Mouse (Mus musculus): ENCODE results near the gene Gm20388. TPM values are rescaled to one million over a fixed set of nuclear protein-coding genes. Genes with fewer than 3 reads are reported as not detected.

Gm20388 gene
- total RNA-seq, 2 experiments from 2014 or later = 10.7 TPM; not detected in 1

DNA sequence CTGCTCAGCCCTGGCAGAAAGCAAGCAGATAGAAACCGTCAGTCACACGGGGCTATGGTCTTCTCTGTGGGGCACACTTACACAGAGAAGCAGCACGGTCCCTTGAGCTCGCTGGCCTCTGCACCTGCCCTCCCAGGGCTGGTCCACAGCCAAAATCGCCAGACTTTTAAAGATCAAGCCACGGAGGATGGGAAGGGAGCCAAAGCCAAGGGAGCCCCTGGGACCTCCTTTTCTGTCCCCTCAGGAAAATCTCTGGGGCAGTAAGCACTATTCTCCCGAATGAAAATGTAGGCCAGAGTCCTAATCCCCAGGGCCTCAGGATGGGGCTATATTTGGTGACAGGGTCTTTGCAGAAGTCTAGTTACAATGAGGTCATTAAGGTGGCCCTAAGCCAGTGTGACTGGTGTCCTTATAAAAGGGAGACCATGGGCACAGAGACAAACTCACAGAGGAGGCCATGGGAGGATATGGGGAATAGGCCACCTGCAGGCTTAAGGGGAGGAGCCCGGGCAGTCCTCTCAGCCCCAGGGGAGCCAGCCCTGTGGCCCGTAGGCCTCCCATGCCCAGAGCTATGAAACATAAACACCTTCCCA is 4374.4 kb downstream of the Gm20388 start:
- no peak for DNase-seq (ENCODE audit: low spot score in 2 of 2)

DNA sequence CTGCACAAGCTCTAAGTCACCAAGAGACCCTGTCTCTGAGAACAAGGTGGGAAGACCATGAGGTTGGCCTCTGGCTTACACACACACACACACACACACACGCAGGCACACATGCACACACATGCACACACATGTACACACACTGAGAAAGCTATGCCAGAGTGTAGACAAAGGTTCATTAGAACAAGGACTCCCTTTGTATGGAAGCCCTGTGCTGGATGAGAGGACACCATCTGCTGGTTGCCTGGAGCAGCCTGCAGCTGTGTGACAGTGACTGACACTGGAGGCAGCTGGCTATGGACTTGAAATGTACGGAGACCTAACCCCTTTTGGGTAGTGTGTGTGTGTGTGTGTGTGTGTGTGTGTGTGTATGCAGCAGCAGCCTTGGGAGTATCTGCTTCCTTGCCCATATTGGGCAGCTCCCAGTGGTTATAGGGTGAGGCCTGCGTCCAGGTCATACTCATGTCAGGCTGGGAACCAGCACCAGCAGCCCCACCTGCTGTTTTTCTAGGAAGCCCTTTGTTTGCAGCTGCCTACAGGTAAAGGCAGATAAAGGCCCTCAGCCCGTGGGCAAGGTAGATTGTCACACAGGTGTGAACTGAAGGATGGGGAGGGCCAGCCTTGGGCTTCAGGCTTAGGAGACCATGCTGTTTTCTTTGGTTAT is 4376.0 kb downstream of the Gm20388 start:
- no peak for DNase-seq (ENCODE audit: low spot score in 2 of 2)

GRCm38 (mm10) chr8:124288215-124288864 is 4377.7 kb downstream of the Gm20388 start:
- no peak for DNase-seq (ENCODE audit: low spot score in 2 of 2)

GRCm38 (mm10) chr8:124289481-124290050 is 4378.9 kb downstream of the Gm20388 start:
- DNase-seq (ENCODE audit: low spot score in 2 of 2) = no peak

- DNase-seq (ENCODE audit: low spot score in 2 of 2) = no peak
Measured at GRCm38 (mm10) chr8:124290911-124291691, 4380.5 kb downstream of the Gm20388 start.

DNA sequence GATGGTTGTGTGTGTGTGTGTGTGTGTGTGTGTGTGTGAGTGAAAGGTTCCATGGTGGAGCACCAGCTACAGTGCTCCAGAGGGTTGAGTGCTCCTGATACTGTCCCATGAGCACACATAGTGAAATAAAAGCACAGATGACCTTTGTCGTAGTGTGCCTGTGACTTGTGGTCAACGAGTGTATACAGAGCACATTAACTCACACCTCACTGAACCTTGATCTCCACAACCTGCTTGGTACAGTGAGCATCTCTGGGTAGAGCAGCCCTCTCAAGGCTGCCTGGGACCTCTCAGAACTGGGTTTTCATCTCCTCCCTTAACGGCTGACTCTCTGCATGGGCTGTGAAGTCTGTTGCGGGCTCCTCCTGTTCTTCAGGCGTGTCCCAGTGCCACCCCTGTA is 4381.1 kb downstream of the Gm20388 start:
- DNase-seq (ENCODE audit: low spot score in 2 of 2) = no peak

GRCm38 (mm10) chr8:124292965-124293364 is 4382.3 kb downstream of the Gm20388 start:
- no peak for DNase-seq (ENCODE audit: low spot score in 2 of 2)

DNA sequence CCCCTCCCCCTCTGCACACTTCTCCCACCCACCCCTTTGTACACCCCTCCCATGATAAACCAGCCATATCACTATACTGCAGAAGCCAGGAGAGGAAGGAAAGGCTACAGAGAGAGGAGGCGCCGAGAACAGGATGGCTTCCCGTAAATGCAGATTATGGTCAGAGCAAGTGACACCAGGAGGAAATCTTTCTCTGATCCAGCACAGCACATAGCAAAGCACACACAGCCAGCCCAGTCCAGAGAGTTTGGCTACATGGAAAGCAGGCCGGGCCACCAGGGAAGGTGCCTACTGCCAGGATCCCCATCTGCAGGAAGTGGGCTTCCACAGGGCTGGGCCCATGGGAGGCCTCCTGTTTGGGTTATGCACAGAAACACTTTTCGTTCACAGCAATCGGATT is 4383.8 kb downstream of the Gm20388 start:
- DNase-seq (ENCODE audit: low spot score in 2 of 2) = no peak

GRCm38 (mm10) chr8:124294900-124295299 is 4384.3 kb downstream of the Gm20388 start:
- no peak for DNase-seq (ENCODE audit: low spot score in 2 of 2)

DNA sequence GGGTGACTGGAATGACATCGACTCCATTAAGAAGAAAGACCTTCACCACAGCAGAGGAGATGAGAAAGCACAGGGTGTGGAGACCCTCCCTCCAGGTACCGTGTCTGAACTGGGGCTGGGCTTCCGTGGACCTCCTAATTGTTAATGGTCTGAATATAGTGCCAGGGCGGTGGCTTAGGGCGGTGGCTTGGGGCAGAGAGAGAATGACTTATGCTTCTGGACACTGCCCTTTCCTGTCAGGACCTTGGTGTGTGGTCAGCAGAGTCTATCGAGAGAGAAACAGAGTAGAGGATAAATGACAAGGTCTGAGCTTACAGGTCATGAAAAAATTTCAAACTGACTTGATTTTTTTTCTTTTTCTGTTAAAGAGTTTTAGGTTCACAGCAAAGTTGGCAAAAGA is 4384.7 kb downstream of the Gm20388 start:
- DNase-seq (ENCODE audit: low spot score in 2 of 2) = no peak

- no peak for DNase-seq (ENCODE audit: low spot score in 2 of 2)
Measured at GRCm38 (mm10) chr8:124301512-124301911, 4390.9 kb downstream of the Gm20388 start.

GRCm38 (mm10) chr8:124301935-124302555 is 4391.4 kb downstream of the Gm20388 start:
- no peak for DNase-seq (ENCODE audit: low spot score in 2 of 2)

- DNase-seq (ENCODE audit: low spot score in 2 of 2) = no peak
Measured at GRCm38 (mm10) chr8:124303211-124303902, 4392.7 kb downstream of the Gm20388 start.

DNA sequence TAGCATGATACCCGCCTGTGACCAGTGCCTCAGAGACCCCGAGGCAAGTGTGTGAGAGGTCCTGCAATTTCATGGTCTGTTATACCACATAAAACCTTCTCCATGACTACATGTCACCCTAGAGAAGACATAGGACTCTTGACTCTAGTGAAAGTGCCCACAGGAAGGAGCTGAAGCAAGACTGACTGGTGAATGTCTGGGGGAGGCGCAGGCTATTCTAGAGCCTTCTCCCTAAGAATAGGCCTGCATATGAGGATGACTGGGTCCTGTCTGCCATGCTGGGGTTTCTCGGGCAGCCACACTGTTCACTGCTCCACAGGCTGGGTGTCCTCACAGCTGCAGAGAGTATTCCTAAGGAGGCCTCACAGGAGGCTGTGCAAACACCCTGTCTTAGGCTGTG is 4393.5 kb downstream of the Gm20388 start:
- DNase-seq (ENCODE audit: low spot score in 2 of 2) = no peak

- DNase-seq (ENCODE audit: low spot score in 2 of 2) = no peak
Measured at GRCm38 (mm10) chr8:124306574-124306973, 4395.9 kb downstream of the Gm20388 start.

DNA sequence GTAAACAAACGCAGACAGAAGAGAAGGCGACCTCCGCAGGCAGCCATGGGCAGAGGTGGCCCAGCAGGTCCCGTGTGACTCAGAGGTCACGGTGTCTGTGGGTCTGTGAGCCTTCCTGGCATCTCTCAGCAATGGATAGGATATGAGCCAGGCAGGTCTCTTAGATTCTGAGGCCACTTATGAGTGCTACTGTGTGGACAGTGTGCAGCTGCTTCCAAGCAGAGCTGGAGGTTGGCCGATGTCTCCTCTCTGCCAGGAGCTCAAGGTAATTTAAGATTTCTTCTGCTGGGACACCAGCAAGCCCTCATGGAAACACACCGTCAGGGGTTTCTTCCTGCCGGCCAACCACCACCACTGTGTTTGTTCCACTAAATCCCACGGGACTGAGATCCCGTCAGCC is 4397.1 kb downstream of the Gm20388 start:
- DNase-seq (ENCODE audit: low spot score in 2 of 2) = no peak

- DNase-seq (ENCODE audit: low spot score in 2 of 2) = no peak
Measured at GRCm38 (mm10) chr8:124310509-124310908, 4399.9 kb downstream of the Gm20388 start.

- DNase-seq (ENCODE audit: low spot score in 2 of 2) = no peak
Measured at GRCm38 (mm10) chr8:124311111-124311510, 4400.5 kb downstream of the Gm20388 start.

GRCm38 (mm10) chr8:124311723-124312122 is 4401.1 kb downstream of the Gm20388 start:
- no peak for DNase-seq (ENCODE audit: low spot score in 2 of 2)

DNA sequence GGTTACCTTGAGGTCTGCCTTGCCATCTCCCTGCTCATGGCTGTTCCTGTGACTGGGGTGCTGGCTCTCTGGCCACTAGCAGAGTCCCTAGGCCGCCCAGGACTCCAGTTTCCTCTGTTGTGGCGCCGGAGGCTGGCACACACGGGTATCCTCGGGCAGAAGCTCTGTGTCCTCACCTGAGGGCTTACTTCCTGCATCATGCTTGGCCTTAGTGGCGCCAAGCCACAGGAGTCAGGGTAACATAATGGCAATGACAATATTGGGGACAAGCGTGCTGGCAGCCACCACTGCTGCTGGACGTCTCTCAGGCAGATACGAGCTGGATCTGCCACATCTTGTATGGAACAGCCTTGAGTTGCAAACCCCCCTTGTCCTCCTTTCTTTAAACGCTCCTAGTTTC is 4401.6 kb downstream of the Gm20388 start:
- no peak for DNase-seq (ENCODE audit: low spot score in 2 of 2)

Data from layer of hippocampus, adult 18-20 months (tissue).